Mouse (Mus musculus) heart, adult 2 months (tissue): ENCODE results near the gene Ucn2.

Experiments
- CTCF ChIP-seq: fragments of 200-600 bp; IDR thresholded peaks from 2 replicates; pipeline ENCODE4 v1.8.1; 2022; ENCODE audit warnings: antibody characterized with exemption, mild to moderate bottlenecking, moderate library complexity
- EP300 ChIP-seq: fragments of 200-500 bp; IDR thresholded peaks from 2 replicates; pipeline ENCODE4 v1.6.1; 2011; ENCODE audit warnings: low read depth, low read length, control low read depth; ENCODE audit not compliant: insufficient read depth
- POLR2A ChIP-seq: fragments of 200-500 bp; IDR thresholded peaks from 2 replicates; pipeline ENCODE4 v1.6.1; 2011; ENCODE audit warnings: mild to moderate bottlenecking, low read depth, low read length, control low read depth; ENCODE audit not compliant: insufficient read depth

- no peak for TF ChIP-seq CTCF
- TF ChIP-seq POLR2A, result no peak
- no peak for TF ChIP-seq EP300
Observed at GRCm38 (mm10) chr9:108977966-108978365, 7.8 kb upstream of the Ucn2 start.
